Mouse (Mus musculus) kidney, embryonic 14.5 days (tissue): ENCODE measurements around the gene Hnrnpl. TPM values are rescaled to one million over a fixed set of nuclear protein-coding genes. Genes with fewer than 3 reads are reported as not detected.

Experiments used
- ATAC-seq: fragments of 200-750 bp; cut with Nextera tagmentation; 2 replicates; pipeline ENCODE4 v1.8.0; 2017; ENCODE audit warnings: moderate number of reproducible peaks, mild to moderate bottlenecking, moderate TSS enrichment, moderate library complexity; ENCODE audit not compliant: low FRiP score, low TSS enrichment
- H3K27ac ChIP-seq: fragments of 300-500 bp; sonication (generic); 2 replicates; pipeline ENCODE4 v1.5.1; 2014; ENCODE audit warnings: low read depth, mild to moderate bottlenecking, low read length, moderate library complexity, mixed read lengths
- H3K27me3 ChIP-seq: fragments of 300-500 bp; sonication (generic); 2 replicates; pipeline ENCODE4 v1.6.1; 2014; ENCODE audit warnings: mild to moderate bottlenecking, low read length; ENCODE audit not compliant: control insufficient read depth, insufficient read depth
- H3K36me3 ChIP-seq: fragments of 300-500 bp; sonication (generic); 2 replicates; pipeline ENCODE4 v1.6.1; 2014; ENCODE audit warnings: low read length, mixed read lengths; ENCODE audit not compliant: control insufficient read depth, insufficient read depth
- H3K4me1 ChIP-seq: fragments of 300-500 bp; sonication (generic); 2 replicates; pipeline ENCODE4 v1.6.1; 2014; ENCODE audit warnings: low read length, mixed read lengths; ENCODE audit not compliant: control insufficient read depth, insufficient read depth
- H3K4me2 ChIP-seq: fragments of 300-500 bp; sonication (generic); replicated peaks from 2 replicates; pipeline ENCODE4 v1.6.1; 2014; ENCODE audit warnings: low read depth, mild to moderate bottlenecking, low read length
- H3K4me3 ChIP-seq: fragments of 300-500 bp; sonication (generic); 2 replicates; pipeline ENCODE4 v1.5.1; 2014; ENCODE audit warnings: mild to moderate bottlenecking, low read length
- H3K9ac ChIP-seq: fragments of 300-500 bp; sonication (generic); 2 replicates; pipeline ENCODE4 v1.6.1; 2014; ENCODE audit warnings: low read depth, mild to moderate bottlenecking, low read length, moderate library complexity
- H3K9me3 ChIP-seq: fragments of 300-500 bp; sonication (generic); 2 replicates; pipeline ENCODE4 v1.6.1; 2016; ENCODE audit warnings: low read length; ENCODE audit not compliant: control insufficient read depth
- WGBS: fragments of 180-500 bp; shearing (Covaris S2); extraction: QIAGEN DNeasy Blood & Tissue Kit; methylation state at CpG from one replicate; pipeline ENCODE4 v1.1.7; 2014; 5-methylcytosine and 5-hydroxymethylcytosine counted together
- polyA plus RNA-seq: library from polyadenylated mRNA; unstranded; fragments of >200 nt; fragmentation: Nextera tagmentation; extraction: Ambion mirVana; gene quantifications from 2 replicates; pipeline ENCODE4 v1.2.1, GENCODE M21; 2014

Hnrnpl gene
- polyA plus RNA-seq, 1 experiment from 2014 or later = 283 TPM

- no peak overlapping the region for H3K4me2 ChIP-seq
- peak overlapping the region; percentile 28; the same call in 1 of the 2 replicates for H3K9ac ChIP-seq
- no peaks in the 10 kb centered on the region for H3K9me3 ChIP-seq
- H3K36me3 ChIP-seq = peaks cover 77% of the 10 kb centered on the region
- WGBS = 87% methylated on average over 5 of the region's 5 CpGs
- ATAC-seq = no peak
- peaks cover 41% of the 10 kb centered on the region for H3K4me1 ChIP-seq
- no peaks in the 10 kb centered on the region for H3K27me3 ChIP-seq
- no peak overlapping the region for H3K27ac ChIP-seq
- H3K4me3 ChIP-seq = no peak overlapping the region
These were observed 6.1 kb downstream of the Hnrnpl start for GRCm38 (mm10) chr7:28814306-28815034.

DNA sequence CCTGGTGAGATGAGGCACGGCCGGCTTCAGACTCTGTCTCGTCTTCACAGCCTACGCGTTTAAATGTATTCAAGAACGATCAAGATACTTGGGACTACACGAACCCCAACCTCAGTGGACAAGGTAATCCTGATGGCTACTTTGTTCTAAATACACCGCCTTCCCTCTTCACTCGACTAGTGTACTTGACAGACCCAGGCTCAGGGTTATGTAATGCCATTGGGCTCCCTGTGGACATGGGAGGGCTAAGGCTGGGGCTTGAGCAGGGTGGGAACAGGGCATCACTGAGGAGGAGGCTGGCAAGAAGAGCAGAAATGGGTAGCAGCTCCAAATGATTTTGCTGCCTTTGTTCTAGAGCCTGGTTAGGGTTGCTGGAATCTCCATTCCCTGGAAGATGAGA is 6.9 kb downstream of the Hnrnpl start:
- H3K4me2 ChIP-seq = no peak overlapping the region
- no peak overlapping the region for H3K27ac ChIP-seq
- no peaks in the 10 kb centered on the region for H3K9me3 ChIP-seq
- H3K36me3 ChIP-seq = peaks cover 84% of the 10 kb centered on the region
- peaks cover 41% of the 10 kb centered on the region for H3K4me1 ChIP-seq
- peak overlapping the region; percentile 18 for H3K9ac ChIP-seq
- no peak for ATAC-seq
- WGBS = 92% methylated on average over 9 of the region's 9 CpGs
- no peaks in the 10 kb centered on the region for H3K27me3 ChIP-seq
- H3K4me3 ChIP-seq = no peak overlapping the region

DNA sequence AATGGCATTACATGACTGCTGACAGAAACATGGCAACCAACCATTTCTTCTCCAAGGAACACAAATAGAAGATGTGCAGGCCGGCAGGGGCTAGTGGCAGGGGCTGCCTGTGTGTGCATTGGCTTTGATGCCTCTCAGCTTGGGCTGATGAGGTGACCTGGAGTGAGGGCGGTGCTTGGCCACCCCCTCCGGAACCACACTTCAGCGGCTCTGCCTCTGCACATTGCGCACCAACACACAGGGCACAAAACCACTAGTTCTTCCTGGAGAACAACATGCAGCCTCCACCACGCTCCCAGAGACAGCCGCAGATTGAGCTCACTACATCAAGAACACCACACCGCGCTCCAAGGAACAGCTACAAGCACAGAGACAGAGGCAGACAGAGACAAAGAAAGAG is 7.9 kb downstream of the Hnrnpl start:
- WGBS = 82% methylated on average over 9 of the region's 9 CpGs
- Histone ChIP-seq H3K4me1 (peaks cover 41% of the 10 kb centered on the region), H3K27me3 (no peaks in the 10 kb centered on the region), H3K9me3 (no peaks in the 10 kb centered on the region), H3K4me2 (no peak overlapping the region), H3K36me3 (peaks cover 94% of the 10 kb centered on the region), H3K27ac (no peak overlapping the region), H3K9ac (no peak overlapping the region), H3K4me3 (no peak overlapping the region)
- ATAC-seq = no peak

DNA sequence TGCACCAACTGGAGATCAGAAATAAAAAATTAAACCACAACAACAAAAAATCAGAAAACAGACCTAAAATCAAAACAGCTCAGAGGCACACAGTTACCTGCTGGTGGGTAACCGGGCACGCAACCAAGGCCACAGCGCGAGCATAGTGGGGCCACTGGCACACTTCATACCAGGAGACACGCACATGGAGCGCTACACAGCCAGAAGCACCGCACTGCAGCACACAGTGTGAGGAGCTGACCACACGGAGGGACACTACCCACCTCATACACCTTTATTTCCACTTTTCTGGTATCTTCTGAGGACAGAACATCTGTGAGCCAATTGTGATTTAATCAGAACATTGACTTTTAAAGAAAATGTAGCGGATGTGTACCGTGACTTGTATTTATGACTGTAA is 8.6 kb downstream of the Hnrnpl start:
- H3K4me1 ChIP-seq = peaks cover 41% of the 10 kb centered on the region
- H3K36me3 ChIP-seq = peaks cover 99% of the 10 kb centered on the region
- H3K4me3 ChIP-seq = no peak overlapping the region
- H3K9me3 ChIP-seq = no peaks in the 10 kb centered on the region
- no peak for ATAC-seq
- 95% methylated on average over 10 of the region's 10 CpGs for WGBS
- H3K27me3 ChIP-seq = no peaks in the 10 kb centered on the region
- H3K9ac ChIP-seq = no peak overlapping the region
- H3K27ac ChIP-seq = no peak overlapping the region
- H3K4me2 ChIP-seq = no peak overlapping the region

- Histone ChIP-seq H3K27ac (no peak overlapping the region), H3K27me3 (no peaks in the 10 kb centered on the region), H3K4me1 (peaks cover 35% of the 10 kb centered on the region), H3K36me3 (peaks cover 99% of the 10 kb centered on the region), H3K9me3 (no peaks in the 10 kb centered on the region), H3K4me2 (no peak overlapping the region), H3K9ac (0 out of 2 replicates have a peak overlapping the region, but pooled peaks have one; percentile 13), H3K4me3 (no peak overlapping the region)
- ATAC-seq = no peak
- WGBS = 74% methylated on average over 6 of the region's 6 CpGs
These were observed 9.2 kb downstream of the Hnrnpl start for GRCm38 (mm10) chr7:28817524-28817923.

- Histone ChIP-seq H3K9me3 (no peaks in the 10 kb centered on the region), H3K9ac (peak overlapping the region; percentile 13; the same call in 1 of the 2 replicates), H3K4me1 (peaks cover 30% of the 10 kb centered on the region), H3K36me3 (peaks cover 98% of the 10 kb centered on the region), H3K27me3 (no peaks in the 10 kb centered on the region), H3K4me3 (no peak overlapping the region), H3K4me2 (no peak overlapping the region), H3K27ac (no peak overlapping the region)
- ATAC-seq = no peak
- 80% methylated on average over 4 of the region's 4 CpGs for WGBS
These were observed 9.6 kb downstream of the Hnrnpl start for GRCm38 (mm10) chr7:28817957-28818356.

GRCm38 (mm10) chr7:28818436-28818835 is 10.1 kb downstream of the Hnrnpl start:
- H3K4me1 ChIP-seq = peaks cover 26% of the 10 kb centered on the region
- no peak for ATAC-seq
- WGBS = 86% methylated on average over 18 of the region's 18 CpGs
- no peaks in the 10 kb centered on the region for H3K9me3 ChIP-seq
- no peak overlapping the region for H3K4me2 ChIP-seq
- H3K36me3 ChIP-seq = peaks cover 95% of the 10 kb centered on the region
- no peak overlapping the region for H3K4me3 ChIP-seq
- H3K27me3 ChIP-seq = no peaks in the 10 kb centered on the region
- 0 out of 2 replicates have a peak overlapping the region, but pooled peaks have one; percentile 13 for H3K9ac ChIP-seq
- no peak overlapping the region for H3K27ac ChIP-seq

- Histone ChIP-seq H3K4me2 (no peak overlapping the region), H3K9me3 (no peaks in the 10 kb centered on the region), H3K27ac (no peak overlapping the region), H3K27me3 (no peaks in the 10 kb centered on the region), H3K36me3 (peaks cover 90% of the 10 kb centered on the region), H3K9ac (no peak overlapping the region), H3K4me3 (no peak overlapping the region), H3K4me1 (peaks cover 20% of the 10 kb centered on the region)
- no peak for ATAC-seq
- 89% methylated on average over 4 of the region's 4 CpGs for WGBS
These were observed 10.6 kb downstream of the Hnrnpl start for GRCm38 (mm10) chr7:28818861-28819452.

DNA sequence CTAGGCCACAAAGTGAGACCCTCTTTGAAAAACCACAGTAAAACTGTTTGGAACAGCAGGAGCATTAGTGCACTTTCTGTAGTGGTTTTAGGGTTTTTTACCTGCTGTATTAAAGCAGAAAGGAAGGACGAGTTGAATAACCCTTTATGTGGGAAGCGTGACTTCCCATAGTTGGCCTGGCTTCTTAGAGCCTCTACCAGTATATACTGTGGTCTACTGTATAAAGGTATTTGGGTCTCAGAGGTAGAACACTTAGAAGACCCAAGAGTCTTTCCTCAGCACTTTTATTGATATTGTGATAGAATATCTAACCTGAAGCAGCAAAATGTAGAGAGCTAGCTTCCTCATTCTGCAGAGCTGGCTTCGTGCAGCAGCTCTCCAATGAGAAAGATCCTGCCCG is 11.2 kb downstream of the Hnrnpl start:
- H3K9me3 ChIP-seq = no peaks in the 10 kb centered on the region
- no peak overlapping the region for H3K4me3 ChIP-seq
- peaks cover 84% of the 10 kb centered on the region for H3K36me3 ChIP-seq
- ATAC-seq = no peak
- peaks cover 17% of the 10 kb centered on the region for H3K4me1 ChIP-seq
- H3K9ac ChIP-seq = no peak overlapping the region
- H3K27ac ChIP-seq = no peak overlapping the region
- H3K27me3 ChIP-seq = no peaks in the 10 kb centered on the region
- WGBS = 88% methylated on average over 4 of the region's 4 CpGs
- H3K4me2 ChIP-seq = no peak overlapping the region
